Mouse (Mus musculus): ENCODE data around the gene Dlg2.

Dlg2 gene

DNA sequence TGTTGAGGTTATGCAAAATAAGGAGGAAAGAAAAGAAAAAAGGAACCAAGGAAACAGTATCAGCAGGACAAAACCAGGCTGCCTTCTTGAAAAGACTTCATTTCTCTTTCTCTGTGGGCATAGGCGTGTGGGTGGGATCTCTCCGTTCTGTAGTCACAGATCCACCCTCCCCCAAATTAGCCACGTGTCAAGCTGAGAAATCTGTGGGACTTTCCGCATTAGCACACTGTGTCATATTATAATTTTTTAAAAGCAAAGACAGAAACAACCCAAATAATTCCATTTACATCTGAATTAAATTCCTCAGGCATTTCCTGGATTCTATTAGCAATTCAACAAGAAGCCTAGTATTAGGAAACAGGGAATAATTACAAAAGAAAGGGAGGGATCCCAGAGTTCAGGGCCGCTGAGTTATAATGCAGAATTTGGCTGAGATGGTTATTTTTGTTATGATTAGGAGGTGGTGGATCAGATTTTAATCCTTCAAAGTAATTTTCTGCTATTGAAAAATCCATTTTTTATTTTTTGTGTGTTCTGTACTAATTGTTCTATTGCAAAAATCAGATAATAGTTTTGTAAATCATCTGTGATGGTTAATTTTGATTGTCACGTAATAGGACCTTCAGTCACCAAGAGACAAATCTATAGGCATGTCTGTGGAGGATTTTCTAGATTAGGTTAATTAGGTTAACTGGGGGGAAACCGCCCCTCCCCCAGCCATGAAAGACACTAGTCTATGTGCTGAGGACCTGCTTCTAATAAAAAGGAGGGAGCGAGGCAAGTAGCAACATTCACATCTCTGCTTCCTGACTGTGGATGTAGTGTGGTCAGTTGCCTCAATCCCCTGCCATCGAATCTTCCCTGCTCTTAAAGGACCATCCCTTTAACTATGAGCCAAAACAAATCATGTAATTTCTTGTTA is 63.3 kb downstream of the Dlg2 start:
- DNase-seq (ENCODE audit: low spot score), result no peak

GRCm38 (mm10) chr7:90540811-90541323 is 64.4 kb downstream of the Dlg2 start:
- no peak for DNase-seq (ENCODE audit: low spot score)

GRCm38 (mm10) chr7:90553399-90553798 is 76.9 kb downstream of the Dlg2 start:
- no peak for DNase-seq (ENCODE audit: low spot score)

- DNase-seq (ENCODE audit: low spot score), result no peak
Measured at GRCm38 (mm10) chr7:90554421-90554820, 77.9 kb downstream of the Dlg2 start.

DNA sequence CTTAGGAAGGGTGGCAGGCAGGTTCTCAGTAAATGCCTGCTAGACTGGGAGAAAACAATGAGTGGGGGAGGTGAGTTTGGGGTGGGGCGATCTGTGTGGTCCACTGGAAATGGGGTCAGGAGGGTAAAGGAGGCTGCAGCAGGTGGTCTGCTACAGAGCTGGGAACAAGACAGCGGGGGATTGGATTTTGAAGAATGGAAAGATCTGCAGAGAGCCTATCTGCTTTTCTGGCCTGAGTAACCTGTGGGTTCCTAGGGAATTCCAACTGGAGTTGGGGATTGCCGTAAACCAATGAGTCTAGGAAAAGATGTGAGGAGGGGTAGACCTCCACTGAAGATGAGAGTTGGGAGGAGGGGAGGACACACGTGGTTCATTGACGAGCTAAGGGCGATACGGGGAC is 92.7 kb downstream of the Dlg2 start:
- DNase-seq (ENCODE audit: low spot score), result no peak

GRCm38 (mm10) chr7:90587795-90588194 is 111.3 kb downstream of the Dlg2 start:
- no peak for DNase-seq (ENCODE audit: low spot score)

GRCm38 (mm10) chr7:90588318-90588717 is 111.8 kb downstream of the Dlg2 start:
- no peak for DNase-seq (ENCODE audit: low spot score)

DNA sequence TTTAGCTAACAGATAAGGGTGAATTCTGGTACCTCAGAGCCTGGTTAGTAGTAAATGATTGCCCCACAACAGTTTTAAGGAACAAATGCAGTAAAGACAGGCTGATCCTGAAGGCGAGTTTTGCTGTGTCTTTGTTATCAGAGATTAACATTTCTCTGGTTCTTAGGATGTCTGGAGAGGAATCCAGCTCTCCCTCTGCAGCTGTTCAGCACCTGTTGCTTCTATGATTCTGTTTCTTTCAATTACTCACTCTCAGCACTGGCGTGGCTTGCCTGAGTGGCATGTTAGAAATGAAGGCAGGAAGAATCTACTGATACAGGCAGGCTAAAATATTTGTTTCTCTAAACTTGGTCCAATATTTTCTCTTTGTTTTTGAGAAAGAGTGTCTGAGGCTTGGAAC is 133.3 kb downstream of the Dlg2 start:
- no peak for DNase-seq (ENCODE audit: low spot score)

DNA sequence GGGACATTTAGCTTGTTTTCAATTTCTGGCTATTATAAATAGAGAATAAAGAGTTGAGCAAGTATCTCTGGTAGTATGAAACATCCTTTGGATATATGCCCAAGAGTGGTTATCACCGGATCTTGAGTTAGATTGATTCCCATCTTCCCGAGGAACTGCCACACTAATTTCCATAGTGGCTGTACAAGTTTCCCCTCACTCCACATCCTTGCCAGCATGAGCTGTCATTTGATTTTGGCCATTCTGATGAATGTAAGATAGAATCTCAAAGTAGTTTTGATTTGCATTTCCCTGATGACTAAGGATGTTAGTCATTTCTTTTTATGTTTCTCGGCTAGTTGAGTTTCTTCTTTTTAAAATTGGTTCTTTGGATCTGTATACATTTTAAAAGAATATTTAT is 154.1 kb downstream of the Dlg2 start:
- DNase-seq (ENCODE audit: low spot score), result no peak

DNA sequence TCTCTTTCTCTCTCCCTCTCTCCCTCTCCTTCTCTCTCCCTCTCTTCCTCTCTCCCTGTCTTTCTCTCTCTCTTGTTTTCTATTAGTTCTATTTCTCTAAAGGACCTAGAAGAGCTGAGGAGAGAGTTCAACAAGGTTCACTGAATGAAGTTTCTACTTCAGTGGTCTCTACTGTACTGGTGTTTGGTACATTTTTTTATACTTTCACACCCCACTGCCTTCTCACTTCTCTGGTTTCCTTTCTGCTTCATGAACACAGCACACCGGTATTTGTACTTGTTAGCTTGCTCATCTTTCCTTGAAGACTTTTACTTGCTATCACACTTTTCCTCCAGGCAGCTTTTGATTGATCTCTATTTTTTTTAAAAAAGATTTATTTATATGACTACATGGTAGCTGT is 173.0 kb downstream of the Dlg2 start:
- no peak for DNase-seq (ENCODE audit: low spot score)

DNA sequence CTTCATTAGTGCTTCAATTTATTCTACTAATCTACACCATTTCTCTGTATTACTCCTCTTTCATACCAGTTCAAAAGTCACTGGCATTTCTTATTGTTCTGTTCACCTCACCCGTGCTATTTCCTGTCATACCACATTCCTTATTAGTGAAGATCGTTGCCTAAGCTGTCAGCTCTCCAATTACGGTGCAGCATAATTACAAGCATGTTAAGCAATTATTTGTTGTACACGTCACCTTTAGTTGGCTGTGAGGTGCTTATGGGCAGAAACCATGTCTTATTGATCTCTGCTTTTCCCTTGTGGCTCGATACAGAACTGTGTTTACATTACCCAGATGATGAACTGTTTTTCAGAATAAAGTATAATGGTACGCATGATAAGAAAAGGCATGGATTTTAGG is 174.7 kb downstream of the Dlg2 start:
- no peak for DNase-seq (ENCODE audit: low spot score)

DNA sequence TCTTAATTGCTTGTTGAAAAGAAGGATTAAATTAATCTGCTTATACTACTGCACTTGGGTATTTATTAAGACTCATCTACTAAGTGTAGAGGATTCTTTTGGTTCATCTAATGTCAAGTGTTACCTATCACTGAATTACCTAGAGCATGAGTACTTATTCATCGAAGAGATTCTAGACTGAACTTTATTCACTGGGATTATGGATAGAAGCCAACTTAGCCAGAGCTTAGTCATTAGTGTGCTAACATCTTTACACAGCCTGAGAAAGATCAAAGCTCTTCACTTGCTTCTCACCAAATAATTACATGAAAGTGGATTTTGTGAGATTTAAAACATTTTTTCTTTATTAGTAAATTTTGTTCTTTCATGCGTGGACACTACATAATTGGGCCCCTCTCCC is 175.1 kb downstream of the Dlg2 start:
- no peak for DNase-seq (ENCODE audit: low spot score)

DNA sequence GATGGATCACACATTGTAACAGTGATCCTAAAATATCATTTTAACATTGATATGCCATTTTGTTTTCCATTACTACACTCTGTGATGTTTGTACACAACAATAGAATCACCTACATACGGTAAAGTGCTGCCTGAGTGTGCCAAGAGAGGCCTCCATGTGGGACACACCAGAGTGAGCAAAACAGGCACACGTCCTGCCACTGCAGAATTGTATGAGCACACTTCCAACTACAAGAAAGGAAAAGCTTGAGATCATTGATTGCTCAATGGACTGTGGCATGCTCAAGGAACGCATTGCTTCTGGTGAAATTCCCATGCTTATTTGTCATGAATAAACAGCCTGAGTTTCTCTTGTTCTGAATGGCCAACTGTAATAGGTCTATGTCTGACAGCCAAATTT is 182.1 kb downstream of the Dlg2 start:
- DNase-seq (ENCODE audit: low spot score), result no peak

- DNase-seq (ENCODE audit: low spot score), result no peak
Measured at GRCm38 (mm10) chr7:90694050-90694449, 217.6 kb downstream of the Dlg2 start.

GRCm38 (mm10) chr7:90696181-90696950 is 219.9 kb downstream of the Dlg2 start:
- no peak for DNase-seq (ENCODE audit: low spot score)

DNA sequence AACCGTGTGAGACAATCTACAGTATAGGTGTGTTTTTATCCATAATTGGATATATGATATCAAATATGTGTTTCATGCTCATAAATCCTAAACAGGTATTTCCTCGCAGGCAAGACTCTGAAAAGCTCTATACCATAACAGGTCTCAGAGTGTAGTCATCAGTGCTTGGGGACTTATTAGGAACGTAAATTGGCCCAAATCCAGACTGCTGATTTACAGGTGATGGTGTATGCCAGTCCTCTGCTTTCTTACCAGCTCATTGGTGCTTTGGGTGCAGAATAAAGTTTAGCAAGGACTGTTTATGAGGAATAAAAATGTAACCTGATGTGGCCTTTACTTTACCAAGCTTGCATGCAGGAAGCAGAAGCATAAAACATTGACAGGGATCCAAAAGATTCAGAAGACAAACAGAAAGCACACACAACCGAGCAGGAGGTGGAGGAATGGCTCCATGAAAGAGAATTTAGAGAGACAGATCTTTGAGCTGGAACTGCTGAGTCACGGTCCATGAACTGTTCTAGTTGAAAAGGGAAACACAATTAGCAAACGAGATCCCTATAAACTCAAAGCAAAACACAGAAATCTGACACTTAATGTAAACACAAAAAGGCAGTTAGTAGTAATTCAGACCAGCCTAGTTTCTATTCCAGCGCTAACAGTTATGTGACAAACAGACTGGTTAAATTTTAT is 226.8 kb downstream of the Dlg2 start:
- no peak for DNase-seq (ENCODE audit: low spot score)

DNA sequence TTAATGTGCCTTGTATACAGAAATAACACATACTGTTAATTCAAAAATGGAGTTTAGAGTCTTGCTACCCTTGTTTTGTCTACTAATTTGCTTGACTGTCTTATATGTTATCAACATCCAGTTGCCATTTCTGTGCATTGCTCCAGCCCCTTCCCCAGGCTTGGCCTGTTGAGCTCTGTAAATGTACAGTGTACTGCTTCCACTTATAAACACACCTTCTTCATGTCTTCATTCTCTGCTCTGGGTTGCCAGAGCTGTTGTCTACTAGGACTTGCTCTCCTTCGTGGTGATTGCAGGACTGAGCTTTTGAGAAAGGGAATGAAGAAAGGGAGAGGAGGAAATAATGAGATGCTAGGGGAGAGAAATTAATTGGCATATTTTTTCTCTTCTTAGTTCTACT is 227.5 kb downstream of the Dlg2 start:
- no peak for DNase-seq (ENCODE audit: low spot score)

- DNase-seq (ENCODE audit: low spot score), result no peak
Measured at GRCm38 (mm10) chr7:90734086-90734485, 257.6 kb downstream of the Dlg2 start.

DNA sequence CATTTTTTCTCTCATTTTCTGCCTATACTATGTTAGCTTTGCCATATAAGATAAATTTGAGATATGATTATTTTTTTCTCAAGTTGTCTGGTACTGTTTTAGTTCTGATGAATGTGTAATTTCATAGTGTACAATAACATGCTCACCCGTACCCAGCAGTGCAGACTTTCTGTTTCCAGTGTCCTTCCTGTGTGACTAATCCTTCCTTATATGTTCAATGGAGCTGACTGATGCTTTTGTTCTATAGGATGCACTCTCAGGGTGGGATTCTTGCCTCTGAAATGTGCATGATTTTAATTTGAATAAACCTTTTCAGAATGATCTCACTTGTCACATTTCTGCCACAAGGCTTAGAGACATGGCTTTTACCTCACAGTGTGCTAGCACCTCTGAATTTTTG is 259.9 kb downstream of the Dlg2 start:
- DNase-seq (ENCODE audit: low spot score), result no peak

GRCm38 (mm10) chr7:90748636-90749035 is 272.2 kb downstream of the Dlg2 start:
- DNase-seq (ENCODE audit: low spot score), result no peak

DNA sequence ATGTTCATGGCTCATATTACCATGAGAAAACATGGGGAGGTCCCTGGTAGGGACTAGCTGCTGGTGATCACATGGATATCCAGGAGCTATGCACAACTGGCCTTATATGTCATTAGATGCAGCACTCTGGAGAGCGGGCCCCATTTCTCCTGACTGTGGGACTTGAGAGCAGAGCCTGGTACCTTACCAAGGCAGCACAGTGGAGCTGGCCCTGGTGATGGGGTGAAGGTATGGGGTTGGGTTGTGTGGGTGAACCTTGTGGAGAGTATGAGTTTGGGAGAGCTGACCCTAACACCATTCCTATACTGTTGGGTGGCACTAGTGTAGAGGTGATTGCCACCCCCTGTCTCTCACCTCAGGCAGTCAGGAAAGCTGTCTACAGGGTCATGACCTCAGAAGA is 311.5 kb downstream of the Dlg2 start:
- no peak for DNase-seq (ENCODE audit: low spot score)

- no peak for DNase-seq (ENCODE audit: low spot score)
Measured at GRCm38 (mm10) chr7:90791522-90791921, 315.1 kb downstream of the Dlg2 start.

DNA sequence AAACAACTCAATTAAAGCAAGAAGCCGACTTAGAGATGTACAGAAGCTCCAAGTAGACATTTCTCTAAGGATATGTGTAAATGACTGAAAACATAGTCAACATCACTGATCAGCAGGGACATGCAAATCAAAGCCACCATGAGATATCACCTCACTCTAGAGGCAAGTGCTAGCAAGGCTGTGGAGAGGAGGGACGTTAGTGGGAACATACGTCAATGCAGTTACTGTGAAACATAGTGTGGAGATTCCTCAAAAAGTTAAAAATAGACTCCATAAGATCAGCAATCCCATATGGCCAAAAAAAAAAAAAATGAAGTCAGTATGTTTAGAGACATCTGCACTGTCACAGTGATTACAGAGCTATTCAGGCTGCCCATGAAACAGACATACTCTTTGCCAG is 349.2 kb downstream of the Dlg2 start:
- DNase-seq (ENCODE audit: low spot score), result no peak

Measured in ovary, postnatal 10 days (tissue).